Mouse (Mus musculus) cerebellum, adult 2 months (tissue): ENCODE measurements at regions not wholly inside any gene's neighbourhood (a gene's known extent, or its start where the extent isn't known, plus 50 kb on each side); places are given as distances from the start of the nearest gene placed in this dataset.

Experiments used
- CTCF ChIP-seq: fragments of 200-500 bp; IDR thresholded peaks from 2 replicates; pipeline ENCODE4 v1.5.1; 2011; ENCODE audit warnings: low read depth, mild to moderate bottlenecking, control low read depth, low read length, moderate library complexity, borderline replicate concordance; ENCODE audit not compliant: insufficient read depth
- POLR2A ChIP-seq: fragments of 200-500 bp; IDR thresholded peaks from 2 replicates; pipeline ENCODE4 v1.6.1; 2011; ENCODE audit warnings: low read length, control low read depth, borderline replicate concordance; ENCODE audit not compliant: insufficient read depth

DNA sequence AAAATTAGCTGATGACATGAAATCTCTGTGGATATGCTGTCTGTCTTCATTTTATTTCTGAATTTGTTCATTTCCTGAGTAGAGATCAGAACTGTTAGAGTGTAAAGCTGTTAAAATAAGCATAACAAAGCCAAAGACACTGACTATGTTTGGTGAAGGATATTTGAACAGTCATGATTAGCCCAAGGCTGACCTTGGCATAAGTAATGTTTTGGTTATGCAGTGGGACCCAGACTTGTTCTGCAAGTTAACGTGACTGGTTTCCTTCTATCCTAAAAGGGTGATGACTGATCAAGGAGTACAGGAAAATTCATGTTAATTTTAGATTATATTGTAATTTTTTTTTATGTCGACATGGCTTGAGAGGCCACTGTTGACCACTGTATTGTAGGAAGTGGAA is 585.4 kb downstream of the Tfap2b start:
- TF ChIP-seq POLR2A (no peak), CTCF (no peak)
